Mouse (Mus musculus) neural tube, embryonic 12.5 days (tissue): ENCODE results near the gene Gm49380. TPM values are rescaled to one million over a fixed set of nuclear protein-coding genes. Genes with fewer than 3 reads are reported as not detected.

Experiments used
- ATAC-seq: fragments of 200-750 bp; cut with Nextera tagmentation; 2 replicates; pipeline ENCODE4 v1.8.0; 2017; ENCODE audit warnings: low read depth, mild to moderate bottlenecking, moderate TSS enrichment, moderate library complexity; ENCODE audit not compliant: low FRiP score
- H3K27ac ChIP-seq: fragments of 300-500 bp; sonication (generic); 2 replicates; pipeline ENCODE4 v1.5.1; 2016
- H3K27me3 ChIP-seq: fragments of 300-500 bp; sonication (generic); replicated peaks from 2 replicates; pipeline ENCODE4 v1.6.1; 2016; ENCODE audit warnings: mild to moderate bottlenecking
- H3K36me3 ChIP-seq: fragments of 300-500 bp; sonication (generic); 2 replicates; pipeline ENCODE4 v1.6.1; 2016; ENCODE audit warnings: mild to moderate bottlenecking
- H3K4me1 ChIP-seq: fragments of 300-500 bp; sonication (generic); 2 replicates; pipeline ENCODE4 v1.6.1; 2016
- H3K4me2 ChIP-seq: fragments of 300-500 bp; sonication (generic); replicated peaks from 2 replicates; pipeline ENCODE4 v1.6.1; 2016; ENCODE audit warnings: mild to moderate bottlenecking
- H3K4me3 ChIP-seq: fragments of 300-500 bp; sonication (generic); 2 replicates; pipeline ENCODE4 v1.5.1; 2016
- H3K9ac ChIP-seq: fragments of 300-500 bp; sonication (generic); 2 replicates; pipeline ENCODE4 v1.6.1; 2016; ENCODE audit warnings: mild to moderate bottlenecking
- H3K9me3 ChIP-seq: fragments of 300-500 bp; sonication (generic); 2 replicates; pipeline ENCODE4 v1.6.1; 2016; ENCODE audit warnings: mild to moderate bottlenecking
- WGBS: fragments of 180-500 bp; shearing (Covaris S2); methylation state at CpG from one replicate; pipeline ENCODE4 v1.1.7; 2016; 5-methylcytosine and 5-hydroxymethylcytosine counted together
- polyA plus RNA-seq: library from polyadenylated mRNA; unstranded; fragments of >200 nt; fragmentation: Nextera tagmentation; extraction: Ambion mirVana; gene quantifications from 2 replicates; pipeline ENCODE4 v1.2.1, GENCODE M21; 2016

Gm49380 gene
- polyA plus RNA-seq = 0.18 and 0.51 TPM in 2 replicates

- peak within 1 kb of the TSS; percentile 61 for H3K4me2 ChIP-seq
- ATAC-seq = peak; percentile 94
- peaks cover 28% of the 10 kb centered on the region for H3K4me1 ChIP-seq
- no peak within 1 kb of the TSS for H3K27ac ChIP-seq
- under 1% methylated on average over 48 of the region's 51 CpGs for WGBS
- no peaks in the 10 kb centered on the region for H3K27me3 ChIP-seq
- H3K9ac ChIP-seq = peak within 1 kb of the TSS; percentile 86
- H3K9me3 ChIP-seq = no peaks in the 10 kb centered on the region
- H3K36me3 ChIP-seq = peaks cover 5% of the 10 kb centered on the region; the same call in 1 of the 2 replicates
- peak within 1 kb of the TSS; percentile 92 for H3K4me3 ChIP-seq
These were observed at the start of gene Gm49380, which contains the start of gene Rnf26 for GRCm38 (mm10) chr9:44113105-44113789. Gene Gm49380 (minus strand): TSS chr9:44113500. Gene Rnf26 (minus strand): TSS chr9:44113517.

DNA sequence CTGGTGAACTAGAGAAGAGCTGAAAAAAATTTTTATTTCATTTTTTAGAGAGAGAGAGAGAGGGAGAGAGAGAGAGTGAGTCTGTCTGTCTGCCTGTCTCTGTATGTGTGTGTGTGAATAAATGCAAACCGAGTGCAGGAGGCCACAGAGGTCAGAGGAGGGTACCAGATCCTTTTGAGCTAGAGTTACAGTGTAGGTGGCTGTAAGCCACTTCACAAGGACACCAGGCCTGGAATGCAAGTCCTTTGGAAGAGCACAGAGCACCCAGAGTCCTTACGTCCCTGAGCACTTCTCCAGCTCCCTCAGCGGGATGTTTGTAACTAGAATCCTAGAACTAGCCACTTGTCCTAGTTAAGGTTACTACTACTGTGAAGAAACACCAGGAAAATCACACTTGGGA lies 46.6 kb upstream of the Gm49380 start:
- Histone ChIP-seq H3K4me3 (no peak overlapping the region), H3K4me1 (no peaks in the 10 kb centered on the region), H3K27me3 (no peaks in the 10 kb centered on the region), H3K36me3 (peaks cover 65% of the 10 kb centered on the region), H3K9ac (no peak overlapping the region), H3K27ac (no peak overlapping the region), H3K4me2 (no peak overlapping the region), H3K9me3 (no peaks in the 10 kb centered on the region)
- no peak for ATAC-seq
- 88% methylated on average over 3 of the region's 3 CpGs for WGBS

DNA sequence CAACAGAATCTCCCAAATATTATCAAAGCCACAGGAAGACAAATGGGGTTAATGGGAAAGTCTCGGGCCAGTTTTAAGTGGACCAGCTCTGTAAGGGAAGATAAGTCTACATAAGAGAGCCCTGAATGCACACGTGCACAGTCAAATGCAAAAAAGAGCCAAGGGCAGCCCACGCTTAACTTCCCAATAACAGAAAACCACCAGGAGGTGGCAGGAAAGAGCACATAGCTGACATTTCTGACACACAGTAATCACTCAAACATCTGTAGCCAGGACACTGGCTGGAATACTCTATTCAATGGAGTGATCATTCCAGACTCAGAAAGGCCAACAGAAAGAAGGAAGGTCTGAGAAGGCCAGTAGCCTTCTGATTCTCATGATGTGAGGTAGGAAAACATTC lies 34.0 kb upstream of the Gm49380 start:
- Histone ChIP-seq H3K9me3 (no peaks in the 10 kb centered on the region), H3K4me3 (no peak overlapping the region), H3K27ac (no peak overlapping the region), H3K27me3 (no peaks in the 10 kb centered on the region), H3K4me2 (no peak overlapping the region), H3K4me1 (no peaks in the 10 kb centered on the region), H3K9ac (no peak overlapping the region), H3K36me3 (peaks cover 63% of the 10 kb centered on the region)
- ATAC-seq = no peak
- WGBS = 75% methylated on average over 3 of the region's 3 CpGs

DNA sequence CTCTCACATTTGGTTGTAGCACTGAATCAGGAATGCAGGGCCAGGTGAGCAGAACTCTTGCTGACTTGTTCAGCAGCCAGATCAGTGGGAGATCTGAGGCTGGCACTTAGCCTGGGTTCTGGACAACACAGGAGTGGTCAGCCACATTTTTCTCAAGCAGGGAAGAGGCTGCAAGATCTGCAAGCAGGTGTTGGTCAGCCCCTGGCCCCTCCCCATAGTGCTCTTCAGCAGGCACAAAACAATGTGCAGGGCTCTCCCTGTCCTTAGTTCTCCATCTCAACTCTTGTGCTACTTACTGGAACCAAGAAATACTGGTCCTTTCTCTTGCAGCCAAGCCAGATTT lies 31.4 kb upstream of the Gm49380 start:
- peaks cover 59% of the 10 kb centered on the region for H3K36me3 ChIP-seq

GRCm38 (mm10) chr9:44144023-44144717 lies 30.9 kb upstream of the Gm49380 start:
- Histone ChIP-seq H3K27me3 (no peaks in the 10 kb centered on the region), H3K9ac (no peak overlapping the region), H3K4me2 (no peak overlapping the region), H3K9me3 (no peaks in the 10 kb centered on the region), H3K4me1 (no peaks in the 10 kb centered on the region), H3K4me3 (no peak overlapping the region), H3K36me3 (peaks cover 53% of the 10 kb centered on the region), H3K27ac (no peak overlapping the region)
- 29% methylated on average over 7 of the region's 8 CpGs for WGBS
- ATAC-seq = no peak

More for the DNA sequence above, 31.4 kb upstream of the Gm49380 start:
- no peak overlapping the region for H3K4me3 ChIP-seq
- H3K9me3 ChIP-seq = no peaks in the 10 kb centered on the region
- H3K27ac ChIP-seq = no peak overlapping the region
- H3K4me1 ChIP-seq = no peaks in the 10 kb centered on the region
- no peak for ATAC-seq
- no peaks in the 10 kb centered on the region for H3K27me3 ChIP-seq
- no peak overlapping the region for H3K4me2 ChIP-seq
- H3K9ac ChIP-seq = no peak overlapping the region

- Histone ChIP-seq H3K4me1 (no peaks in the 10 kb centered on the region), H3K4me2 (no peak overlapping the region), H3K27ac (no peak overlapping the region), H3K27me3 (no peaks in the 10 kb centered on the region), H3K36me3 (peaks cover 48% of the 10 kb centered on the region), H3K4me3 (no peak overlapping the region), H3K9ac (no peak overlapping the region), H3K9me3 (no peaks in the 10 kb centered on the region)
- no peak for ATAC-seq
- WGBS = 88% methylated on average over 5 of the region's 5 CpGs
These were observed 30.1 kb upstream of the Gm49380 start for GRCm38 (mm10) chr9:44143421-44143820.

DNA sequence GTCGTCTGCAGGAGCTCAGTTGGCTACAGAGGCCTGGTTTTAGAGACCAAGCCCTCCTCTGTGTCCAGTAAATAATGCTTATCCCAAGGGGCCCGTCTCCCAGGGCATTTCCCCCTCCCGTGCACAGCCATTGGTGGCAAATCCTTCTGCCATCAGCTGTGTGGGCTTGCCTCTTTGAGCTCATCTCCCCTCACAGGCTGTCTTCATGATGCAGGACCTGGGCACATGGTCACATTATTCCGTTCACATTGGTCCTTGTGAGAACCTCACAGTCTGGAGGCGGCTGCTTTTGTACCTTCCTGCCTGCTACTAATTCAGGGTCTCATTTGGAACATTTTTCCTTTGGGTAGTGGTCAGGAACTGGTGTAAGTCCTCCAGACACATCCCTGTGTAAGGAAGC lies 28.7 kb upstream of the Gm49380 start:
- no peaks in the 10 kb centered on the region for H3K9me3 ChIP-seq
- no peak overlapping the region for H3K27ac ChIP-seq
- H3K9ac ChIP-seq = no peak overlapping the region
- H3K4me3 ChIP-seq = no peak overlapping the region
- no peak overlapping the region for H3K4me2 ChIP-seq
- 0 out of 2 replicates have a peak, but pooled peaks cover 1% of the 10 kb centered on the region for H3K27me3 ChIP-seq
- H3K36me3 ChIP-seq = peaks cover 43% of the 10 kb centered on the region
- WGBS = 70% methylated on average over 5 of the region's 5 CpGs
- no peaks in the 10 kb centered on the region for H3K4me1 ChIP-seq
- no peak for ATAC-seq

- H3K4me2 ChIP-seq = no peak overlapping the region
- H3K27me3 ChIP-seq = peaks cover 43% of the 10 kb centered on the region
- ATAC-seq = no peak
- peaks cover 31% of the 10 kb centered on the region for H3K4me1 ChIP-seq
- no peak overlapping the region for H3K4me3 ChIP-seq
- H3K27ac ChIP-seq = no peak overlapping the region
- H3K9ac ChIP-seq = no peak overlapping the region
- H3K9me3 ChIP-seq = no peaks in the 10 kb centered on the region
- peaks cover 14% of the 10 kb centered on the region for H3K36me3 ChIP-seq
- 84% methylated on average over 4 of the region's 4 CpGs for WGBS
These were observed 24.5 kb upstream of the Gm49380 start for GRCm38 (mm10) chr9:44137846-44138245.

- H3K4me3 ChIP-seq = peak overlapping the region; percentile 44
- 0 out of 2 replicates have a peak, but pooled peaks have one; percentile 18 for ATAC-seq
These were observed 22.6 kb upstream of the Gm49380 start for GRCm38 (mm10) chr9:44135731-44136411.

GRCm38 (mm10) chr9:44134851-44135730 lies 21.8 kb upstream of the Gm49380 start:
- H3K9me3 ChIP-seq = no peaks in the 10 kb centered on the region
- H3K27me3 ChIP-seq = peaks cover 64% of the 10 kb centered on the region
- 3% methylated on average over 49 of the region's 49 CpGs for WGBS
- H3K4me3 ChIP-seq = peak overlapping the region; percentile 44
- peak overlapping the region; percentile 93 for H3K4me2 ChIP-seq
- ATAC-seq = 0 out of 2 replicates have a peak, but pooled peaks have one; percentile 17
- peak overlapping the region; percentile 56 for H3K9ac ChIP-seq
- H3K36me3 ChIP-seq = peaks cover 3% of the 10 kb centered on the region; the same call in 1 of the 2 replicates
- no peak overlapping the region for H3K27ac ChIP-seq
- peaks cover 45% of the 10 kb centered on the region for H3K4me1 ChIP-seq

More at GRCm38 (mm10) chr9:44135731-44136411, 22.6 kb upstream of the Gm49380 start:
- Histone ChIP-seq H3K27me3 (peaks cover 61% of the 10 kb centered on the region), H3K4me2 (peak overlapping the region; percentile 93), H3K4me1 (peaks cover 37% of the 10 kb centered on the region), H3K36me3 (peaks cover 8% of the 10 kb centered on the region), H3K9ac (peak overlapping the region; percentile 56; the same call in 1 of the 2 replicates), H3K9me3 (no peaks in the 10 kb centered on the region), H3K27ac (no peak overlapping the region)
- 58% methylated on average over 7 of the region's 7 CpGs for WGBS

GRCm38 (mm10) chr9:44134101-44134850 lies 21.0 kb upstream of the Gm49380 start, which contains the start of gene Mcam:
Gene Mcam (plus strand): TSS chr9:44134469.
- H3K4me3 ChIP-seq = peak within 1 kb of the TSS; percentile 44
- H3K9me3 ChIP-seq = no peaks in the 10 kb centered on the region
- H3K36me3 ChIP-seq = no peaks in the 10 kb centered on the region
- ATAC-seq = no peak
- peaks cover 52% of the 10 kb centered on the region for H3K4me1 ChIP-seq
- no peak within 1 kb of the TSS for H3K27ac ChIP-seq
- under 1% methylated on average over 47 of the region's 55 CpGs for WGBS
- peak within 1 kb of the TSS; percentile 56 for H3K9ac ChIP-seq
- peak within 1 kb of the TSS; percentile 93 for H3K4me2 ChIP-seq
- H3K27me3 ChIP-seq = peaks cover 64% of the 10 kb centered on the region
